Comparison of ENCODE assay signal across 14 mouse cellular contexts in the genomic region with DNA sequence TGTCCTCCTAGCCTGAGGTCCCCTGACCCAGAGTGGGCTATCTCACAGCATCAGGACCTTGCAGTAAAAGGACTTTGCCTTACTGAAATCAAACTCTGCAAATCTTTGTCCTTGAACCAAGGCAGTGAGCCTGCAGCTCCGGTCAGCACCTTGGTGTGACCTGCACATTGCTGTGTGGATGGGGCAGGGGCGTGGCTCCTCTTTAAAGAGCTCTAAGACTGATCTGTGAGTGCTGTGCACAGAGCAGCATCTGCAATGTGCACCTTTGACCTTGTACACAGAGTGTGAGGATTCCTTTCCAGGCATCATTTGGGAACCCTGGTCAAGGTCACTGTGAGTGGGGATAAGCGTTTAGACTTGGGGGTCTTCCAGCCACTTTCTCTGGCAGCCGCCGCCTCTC. TPM values are rescaled to one million over a fixed set of nuclear protein-coding genes. Genes with fewer than 3 reads are reported as not detected.
"Had no signal": no experiment of that assay in that cellular context is flagged by ENCODE, and none has a peak within 500 bp of the region (broad histone marks: within the 10 kb centered on the region; RNA-seq: fewer than 3 reads in every experiment).

No protein-coding gene starts in this region.

- H3K27me3 ChIP-seq: lung, embryonic 15.5 days had no signal

- H3K27ac ChIP-seq: lung, embryonic 15.5 days; macrophage; midbrain, embryonic 12.5 days had no signal

- H3K4me1 ChIP-seq: lung, embryonic 15.5 days had no signal

- H3K9me3 ChIP-seq: lung, embryonic 15.5 days; midbrain, embryonic 12.5 days had no signal

- ATAC-seq: intestine, postnatal 0 days had no signal

- H3K4me2 ChIP-seq: liver, embryonic 11.5 days; lung, embryonic 15.5 days; midbrain, embryonic 12.5 days had no signal

- DNase-seq: kidney, adult 8-10 months; kidney, postnatal 25 days; lung, postnatal 14 days; right cerebral cortex, postnatal 14 days; thymus, adult 18-20 months; thymus, postnatal 14 days had no signal

- H3K4me3 ChIP-seq: lung, embryonic 15.5 days; megakaryocyte, embryonic 14.5 days; midbrain, embryonic 12.5 days had no signal

- H3K9ac ChIP-seq: lung, embryonic 15.5 days; midbrain, embryonic 12.5 days had no signal

- H3K36me3 ChIP-seq: lung, embryonic 15.5 days; midbrain, embryonic 12.5 days had no signal

RNA-seq across cellular contexts. Expression of gene Myo3b, which starts 55.5 kb away (rescaled TPM):
- polyA plus RNA-seq: intestine, postnatal 0 days; liver, embryonic 11.5 days; liver, embryonic 16.5 days; macrophage; midbrain, embryonic 12.5 days; small intestine, adult 2 months had no signal
